Mouse (Mus musculus) gonadal fat pad, adult 2 months (tissue): ENCODE measurements around the gene Rnf40. TPM values are rescaled to one million over a fixed set of nuclear protein-coding genes. Genes with fewer than 3 reads are reported as not detected.
"Not testable (repeated sequence)": the region's sequence is repeated elsewhere in the genome, so short reads cannot be mapped to it uniquely, and the experiment has no call there.

Experiments used
- DNase-seq: peaks from one replicate; pipeline ENCODE4 v3.0.0-alpha.2; 2012; ENCODE audit warnings: low read depth
- polyA plus RNA-seq: library from polyadenylated mRNA; depleted of rRNA; stranded (reverse); fragments of >200 nt; gene quantifications from 2 replicates; pipeline ENCODE4 v1.2.3, GENCODE M21; 2012

Gene Rnf40
- polyA plus RNA-seq, 1 experiment: 29.2 TPM

DNA sequence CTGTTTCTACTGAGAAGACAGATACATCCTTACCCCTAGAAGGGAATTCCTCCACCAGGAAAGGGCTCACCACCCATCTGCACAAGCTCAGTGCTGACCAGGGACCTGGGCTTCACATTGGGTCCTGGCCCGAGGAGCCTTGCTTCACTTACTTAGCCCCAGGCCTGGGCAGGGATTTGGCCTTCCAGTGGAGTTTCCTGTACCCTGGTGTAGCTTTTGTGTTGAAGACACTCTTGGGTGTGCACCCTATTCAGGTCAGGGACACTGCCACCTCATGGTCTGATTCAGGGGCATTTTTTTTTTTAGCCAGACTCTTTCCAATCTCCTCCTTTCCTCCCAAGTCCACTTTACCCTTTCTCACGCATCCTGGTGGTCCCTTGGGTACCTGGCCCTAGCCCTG lies 14.3 kb downstream of the Rnf40 start:
- DNase-seq: no peak

DNA sequence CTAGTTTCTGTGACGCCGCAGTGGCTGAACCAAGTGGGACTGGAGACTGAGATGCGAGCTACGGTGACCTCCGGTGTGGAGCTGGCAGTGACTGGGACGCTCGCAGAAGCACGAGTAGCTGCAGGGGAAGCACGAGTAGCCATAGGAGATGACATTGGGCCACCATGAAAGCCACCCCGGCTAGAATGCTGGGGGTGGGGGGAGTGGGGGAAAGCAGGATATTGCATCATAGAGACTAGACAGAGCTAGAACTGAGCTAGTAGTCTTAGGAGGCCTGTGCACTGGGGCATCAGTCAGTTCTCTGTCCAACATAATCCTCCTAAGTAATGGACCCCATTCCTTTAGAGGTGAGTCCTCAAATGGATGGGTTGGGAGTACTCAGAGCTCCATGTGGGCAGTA lies 15.7 kb downstream of the Rnf40 start:
- no peak for DNase-seq

DNA sequence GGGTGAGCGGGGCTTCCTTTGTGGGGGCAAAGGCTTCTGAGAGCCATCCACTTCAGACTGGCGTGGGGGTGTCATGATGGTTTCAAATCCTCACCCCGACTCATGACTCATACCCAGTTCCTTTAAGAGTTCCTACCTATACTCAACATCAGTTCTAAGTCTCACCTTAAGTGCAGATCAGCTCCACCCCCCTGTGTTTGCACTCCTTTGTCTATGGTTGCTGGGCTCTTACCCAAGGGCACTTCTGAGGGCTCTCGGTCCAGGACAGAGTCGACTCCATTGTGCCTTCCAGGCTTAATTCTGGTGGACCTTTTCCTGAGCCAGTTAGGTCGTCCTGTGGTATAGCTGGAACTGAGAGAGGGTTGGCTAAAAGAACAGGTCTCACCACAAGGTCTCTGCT lies 18.6 kb downstream of the Rnf40 start:
- DNase-seq: no peak

DNA sequence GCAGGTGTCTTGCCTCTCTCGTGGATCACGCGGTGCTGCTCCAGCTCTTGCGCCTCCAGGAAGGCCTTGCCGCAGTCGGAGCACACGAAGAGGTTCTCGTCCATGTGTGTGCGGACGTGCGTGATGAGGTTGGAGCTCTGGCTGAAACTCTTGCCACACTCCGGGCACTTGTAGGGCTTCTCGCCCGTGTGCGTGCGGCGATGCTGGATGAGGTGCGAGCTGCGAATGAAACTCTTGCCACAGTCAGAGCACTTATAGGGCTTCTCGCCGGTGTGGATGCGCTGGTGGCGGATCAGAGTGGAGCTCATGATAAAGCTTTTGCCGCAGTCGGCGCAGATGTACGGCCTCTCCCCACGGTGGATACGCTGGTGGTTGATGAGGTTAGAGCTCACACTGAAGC lies 22.4 kb downstream of the Rnf40 start:
- DNase-seq: no peak

DNA sequence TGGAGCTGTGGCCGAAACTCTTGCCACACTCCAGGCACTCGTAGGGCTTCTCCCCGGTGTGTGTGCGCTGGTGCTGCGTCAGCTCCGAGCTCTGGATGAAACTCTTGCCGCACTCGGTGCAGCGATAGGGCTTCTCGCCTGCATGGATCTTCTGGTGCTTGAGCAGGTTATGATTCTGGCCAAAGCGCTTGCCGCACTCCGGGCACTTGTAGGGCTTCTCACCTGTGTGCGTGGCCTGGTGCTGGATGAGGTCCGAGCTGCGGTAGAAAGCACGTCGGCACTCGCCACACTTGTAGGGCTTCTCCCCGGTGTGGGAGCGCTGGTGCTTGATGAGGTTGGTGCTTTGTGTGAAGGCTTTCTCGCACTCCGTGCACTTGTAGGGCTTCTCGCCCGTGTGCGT lies 23.0 kb downstream of the Rnf40 start:
- no peak for DNase-seq

DNA sequence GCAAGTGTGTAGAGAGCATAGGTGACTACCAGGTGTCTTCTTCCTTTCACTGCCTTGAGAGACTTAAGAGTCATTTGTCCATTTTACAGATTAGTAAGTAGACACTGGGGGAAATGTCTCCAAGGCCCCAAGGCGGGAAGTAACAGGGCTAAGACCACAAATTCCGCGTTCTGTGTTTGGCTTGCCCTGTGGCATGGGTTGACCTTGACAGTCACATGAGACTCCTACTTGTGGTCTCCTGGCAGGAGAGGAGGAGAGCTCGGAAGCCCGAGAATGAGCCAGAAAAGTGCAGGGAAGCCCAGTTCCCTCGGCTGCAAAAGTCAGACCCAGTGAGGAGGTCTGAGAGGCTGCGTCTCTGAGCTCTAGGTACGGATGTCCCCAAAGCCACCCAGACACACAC lies 24.9 kb downstream of the Rnf40 start:
- DNase-seq: no peak

DNA sequence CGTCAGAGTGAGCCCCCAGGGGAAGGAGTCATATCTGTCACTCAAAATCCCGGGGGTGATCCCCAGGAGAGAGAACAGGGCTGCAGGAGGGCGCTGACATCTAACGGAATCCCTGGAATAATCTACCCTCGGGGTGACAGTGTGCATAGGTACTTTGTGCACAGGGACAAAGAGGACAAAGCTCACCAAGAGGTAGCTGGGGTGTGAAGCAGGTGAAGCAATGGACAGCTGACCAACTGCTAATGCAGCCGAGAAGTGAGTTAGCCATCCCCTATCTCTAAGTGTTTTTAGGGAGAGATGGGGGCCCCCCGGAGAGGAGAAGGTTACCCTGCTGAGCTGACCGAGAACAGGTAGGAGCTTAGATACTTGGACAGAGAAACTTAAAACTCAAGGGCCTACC lies 25.5 kb downstream of the Rnf40 start:
- no peak for DNase-seq

DNA sequence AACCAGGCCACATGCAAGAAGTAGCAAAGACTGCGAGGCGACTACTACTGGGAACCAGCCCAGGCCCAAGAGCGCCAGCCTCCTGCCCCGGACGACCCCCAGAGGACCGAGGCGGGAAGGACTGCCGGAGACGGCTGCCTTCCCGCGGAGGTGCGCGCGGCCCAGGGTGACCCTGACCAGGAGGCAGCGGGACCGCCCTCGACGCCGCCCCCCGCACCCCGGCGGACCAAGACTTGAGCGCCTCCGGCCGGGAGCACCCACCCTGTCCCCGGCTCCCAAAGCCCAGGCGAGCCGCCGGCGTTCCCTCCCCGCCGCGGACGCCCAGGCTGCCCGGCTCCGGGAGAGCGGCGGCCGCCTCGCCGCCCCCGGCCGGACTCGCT lies 25.9 kb downstream of the Rnf40 start:
- no peak for DNase-seq

DNA sequence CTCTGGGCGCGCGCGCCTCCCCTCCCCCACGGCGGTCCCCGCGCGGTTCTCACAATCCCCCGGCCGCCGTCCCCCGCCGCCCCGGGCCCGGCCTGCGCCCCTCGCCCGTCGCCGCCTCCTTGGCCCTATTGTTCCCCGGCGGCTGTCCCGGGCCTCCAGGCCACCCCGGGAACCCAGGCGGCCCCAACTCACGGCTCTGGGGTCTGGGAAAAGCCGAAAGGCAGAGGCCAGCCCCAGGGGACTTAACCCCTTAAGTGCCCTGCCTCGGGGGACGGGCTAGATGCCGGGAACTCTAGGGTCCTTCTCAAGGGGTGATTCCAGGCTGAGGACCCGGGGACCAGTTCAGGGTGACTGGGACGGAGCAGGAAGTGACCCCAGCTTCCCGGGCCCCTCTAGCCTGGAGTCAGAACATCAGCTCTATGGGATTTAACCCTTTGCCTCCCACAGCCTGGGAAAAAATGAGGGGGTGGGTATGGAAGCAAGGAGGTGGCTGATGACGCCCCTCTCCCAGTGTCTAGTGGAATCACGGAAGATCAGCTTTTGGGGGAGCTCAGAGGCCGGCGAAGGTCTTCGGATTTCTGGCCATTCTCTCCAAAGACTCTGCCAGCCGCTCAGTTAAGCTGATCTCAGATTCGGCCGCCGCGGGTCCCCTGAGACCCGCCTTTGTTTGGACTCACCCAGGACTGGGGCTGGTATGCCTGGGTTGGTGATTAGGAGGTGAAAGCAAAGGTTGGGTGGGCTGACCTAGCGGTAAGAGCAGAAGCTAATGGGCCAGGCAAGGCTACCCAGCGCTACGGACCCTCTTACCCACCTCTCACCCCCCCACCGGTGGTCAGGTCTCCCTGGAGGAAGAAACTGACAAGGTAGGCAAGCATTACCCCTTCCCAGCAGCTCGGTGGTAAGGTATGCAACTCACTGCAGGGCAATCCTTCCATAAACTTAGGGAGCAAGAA lies 26.6 kb downstream of the Rnf40 start, which contains the start of gene Zfp629:
Gene Zfp629, minus strand, starts transcription at position 907 of the 953 bp plus-strand sequence.
- no peak for DNase-seq

DNA sequence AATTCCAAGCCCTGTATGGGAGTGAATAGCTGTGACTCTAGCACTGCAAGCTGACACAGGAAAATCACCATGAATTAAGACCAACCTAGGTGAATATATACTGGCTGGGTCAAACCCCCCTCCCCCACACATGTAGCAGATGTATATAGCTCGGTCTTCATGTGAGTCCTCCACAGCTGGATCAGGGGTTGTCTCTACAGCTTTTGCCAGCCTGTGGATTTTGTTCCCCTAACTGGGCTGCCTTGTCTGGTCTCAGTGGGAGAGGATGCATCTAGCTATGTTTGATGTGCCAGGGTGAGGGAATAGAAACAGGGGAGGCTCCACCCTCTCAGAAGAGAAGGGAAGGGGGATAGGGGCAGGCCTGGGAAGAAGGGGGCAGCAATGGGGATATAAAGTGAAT lies 27.8 kb downstream of the Rnf40 start:
- no peak for DNase-seq

DNA sequence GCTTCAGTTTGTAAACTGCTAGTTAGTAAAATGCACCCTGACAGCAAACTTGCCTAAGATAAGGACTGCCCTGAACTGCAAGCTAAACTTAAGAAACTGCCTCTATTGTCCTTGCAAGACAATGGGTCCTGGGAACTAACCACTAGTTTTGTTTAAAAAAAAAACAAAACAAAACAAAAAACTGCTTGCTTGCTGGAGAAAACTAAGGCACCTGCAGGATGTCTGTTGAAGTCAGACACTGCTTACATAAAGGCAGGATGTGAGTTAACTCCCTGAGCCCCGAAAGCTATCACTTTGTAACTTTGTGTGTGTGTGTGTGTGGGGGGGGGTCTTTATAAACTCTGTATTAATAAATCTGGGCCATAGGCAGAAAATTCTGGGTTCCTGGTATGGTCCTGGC lies 28.3 kb downstream of the Rnf40 start:
- DNase-seq: no peak

DNA sequence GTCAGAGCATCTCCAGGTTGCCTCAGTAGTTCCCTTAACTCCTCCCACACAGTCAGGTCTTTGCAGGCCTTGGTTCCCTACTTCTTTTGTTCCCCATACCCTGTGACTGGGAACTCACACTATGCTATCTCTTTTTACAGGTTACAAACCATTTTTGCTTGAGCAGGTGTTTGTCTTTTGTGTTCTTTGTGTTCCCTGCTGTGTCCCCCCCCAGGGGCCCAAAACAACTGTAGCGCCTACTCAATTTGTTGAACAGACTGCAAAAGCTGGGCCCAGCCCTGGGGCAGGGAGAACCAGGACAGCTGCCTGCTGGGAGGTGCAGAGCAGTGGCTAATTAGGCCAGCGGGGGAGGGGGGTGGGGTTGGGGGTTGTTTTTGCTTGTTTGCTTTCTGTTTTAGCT lies 29.4 kb downstream of the Rnf40 start:
- DNase-seq: no peak

DNA sequence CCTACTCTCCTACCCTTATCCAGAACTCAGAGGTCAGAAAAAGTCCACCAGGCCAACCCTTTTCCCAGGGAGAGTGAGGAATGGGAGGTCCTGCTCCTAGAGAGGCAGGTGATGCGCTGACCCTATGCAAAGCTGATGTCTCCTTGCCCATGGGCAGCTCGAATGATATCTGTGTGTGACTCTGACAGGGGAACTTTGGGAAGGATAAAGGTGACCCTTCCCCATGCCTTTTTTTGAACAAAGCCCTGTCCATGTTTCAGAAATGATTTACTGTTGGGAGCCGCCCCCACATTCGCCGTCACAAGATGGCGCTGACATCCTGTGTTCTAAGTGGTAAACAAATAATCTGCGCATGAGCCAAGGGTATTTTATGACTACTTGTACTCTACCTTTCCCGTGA lies 29.8 kb downstream of the Rnf40 start:
- DNase-seq: not testable (repeated sequence)

DNA sequence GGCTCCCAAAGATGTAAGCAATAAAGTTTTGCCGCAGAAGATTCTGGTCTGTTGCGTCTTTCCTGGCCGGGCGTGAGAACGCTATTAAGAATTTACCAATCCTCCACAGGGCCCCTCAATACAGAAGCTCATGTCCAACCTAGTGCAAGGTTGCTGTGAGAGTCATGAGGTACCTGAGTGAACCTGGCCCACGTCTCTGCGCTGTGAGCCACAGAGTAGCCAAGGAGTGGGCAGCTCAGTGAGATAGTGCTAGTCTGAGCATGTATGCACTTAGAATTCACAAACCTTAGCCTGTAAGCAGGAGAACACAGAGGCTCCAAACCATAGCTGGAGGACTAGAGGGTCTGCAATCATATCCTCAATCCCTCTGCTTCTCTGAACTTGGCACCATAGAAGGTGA lies 37.5 kb downstream of the Rnf40 start:
- DNase-seq: no peak

DNA sequence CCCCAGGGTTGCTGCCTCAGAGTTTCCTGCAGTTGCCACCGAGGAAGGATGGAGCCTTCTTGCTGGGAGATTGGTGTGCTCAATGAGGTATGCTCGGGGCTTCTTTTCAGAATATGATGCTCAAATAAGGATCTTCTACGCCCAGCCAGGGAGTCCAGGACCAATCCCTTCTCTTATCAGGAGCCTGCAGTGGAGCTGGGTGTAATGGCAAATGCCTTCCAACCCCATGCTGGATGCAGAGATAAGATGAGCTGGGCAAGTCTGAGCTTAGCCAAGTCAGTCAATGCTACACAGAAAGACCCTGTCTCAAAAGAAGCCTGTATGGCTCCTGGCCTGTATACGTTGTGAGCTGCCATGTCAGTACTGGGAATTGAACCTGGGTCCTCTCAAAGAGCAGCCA lies 37.9 kb downstream of the Rnf40 start:
- no peak for DNase-seq

DNA sequence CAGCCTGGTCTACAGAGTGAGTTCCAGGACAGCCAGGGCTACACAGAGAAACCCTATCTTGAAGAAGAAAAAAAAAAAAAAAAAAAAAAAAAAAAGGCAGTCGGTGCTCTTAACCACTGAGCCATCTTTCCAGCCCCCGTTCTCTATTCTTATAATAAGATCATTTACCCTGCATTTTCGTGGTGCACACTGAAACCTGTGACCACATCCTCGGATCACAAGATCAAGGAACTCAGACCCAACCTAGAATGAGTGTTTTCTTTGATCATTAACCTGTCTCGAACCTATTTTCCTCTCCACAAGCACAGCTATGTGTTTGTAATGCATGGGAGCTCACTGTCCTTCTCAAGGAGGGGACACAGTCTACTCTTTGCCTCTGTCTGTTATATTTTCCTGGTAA lies 40.1 kb downstream of the Rnf40 start:
- DNase-seq: no peak

DNA sequence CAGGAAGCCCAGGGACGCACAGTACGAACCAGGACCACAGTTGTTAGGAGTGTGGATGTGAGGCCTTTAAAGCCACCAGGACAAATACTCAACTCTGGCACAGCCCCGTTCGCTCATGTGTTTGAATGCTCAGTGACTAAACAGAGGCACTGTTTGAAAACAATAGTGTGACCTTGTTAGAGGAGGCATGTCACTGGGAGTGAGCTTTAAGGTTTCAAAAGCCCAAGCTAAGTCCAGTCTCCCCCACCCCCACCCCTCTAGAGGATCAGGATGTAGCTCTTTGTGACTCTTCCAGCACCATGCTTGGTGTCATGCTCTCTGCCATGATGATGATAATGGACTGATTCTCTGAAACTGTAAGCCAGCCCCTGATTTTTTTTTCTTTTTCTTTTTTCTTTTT lies 42.8 kb downstream of the Rnf40 start:
- no peak for DNase-seq

DNA sequence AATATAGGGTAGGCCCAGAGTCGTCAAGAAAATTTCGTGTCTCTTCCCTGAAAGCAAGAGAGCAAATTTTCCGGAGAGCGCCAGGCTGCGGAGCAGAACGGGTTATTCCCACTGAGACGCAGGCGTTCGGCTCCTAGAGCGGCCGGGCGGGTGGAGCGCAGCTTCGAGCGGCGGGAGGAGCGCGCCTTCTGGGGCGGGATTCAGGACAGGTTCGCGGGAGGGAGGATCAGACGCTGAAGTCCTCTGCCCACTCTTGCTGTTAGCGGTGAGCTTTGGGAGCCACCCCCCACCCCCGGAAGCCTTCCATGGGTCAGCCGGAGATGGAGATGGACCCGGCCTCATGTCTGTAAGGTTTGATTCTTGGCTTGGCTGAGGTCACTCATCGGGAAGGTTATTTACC lies 48.4 kb downstream of the Rnf40 start:
- no peak for DNase-seq

DNA sequence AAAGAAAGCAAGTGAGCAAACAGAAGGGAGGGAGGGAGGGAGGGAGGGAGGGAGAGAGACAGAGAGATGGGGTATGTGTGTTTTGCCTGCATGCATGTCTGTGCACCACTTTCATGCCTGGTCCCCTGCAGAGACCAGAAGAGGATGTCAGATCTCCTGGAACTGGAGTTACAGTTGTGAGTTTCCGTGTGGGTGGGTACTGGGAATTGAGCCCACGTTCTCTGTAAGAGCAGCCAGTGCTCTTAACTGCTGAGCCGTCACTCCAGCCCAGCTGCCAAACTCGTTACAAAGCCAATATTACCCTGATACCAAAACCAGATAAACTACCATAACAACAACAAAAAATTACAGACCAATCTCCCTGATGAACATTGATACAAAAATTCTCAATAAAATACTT lies 52.7 kb downstream of the Rnf40 start:
- DNase-seq: peak; percentile 61

DNA sequence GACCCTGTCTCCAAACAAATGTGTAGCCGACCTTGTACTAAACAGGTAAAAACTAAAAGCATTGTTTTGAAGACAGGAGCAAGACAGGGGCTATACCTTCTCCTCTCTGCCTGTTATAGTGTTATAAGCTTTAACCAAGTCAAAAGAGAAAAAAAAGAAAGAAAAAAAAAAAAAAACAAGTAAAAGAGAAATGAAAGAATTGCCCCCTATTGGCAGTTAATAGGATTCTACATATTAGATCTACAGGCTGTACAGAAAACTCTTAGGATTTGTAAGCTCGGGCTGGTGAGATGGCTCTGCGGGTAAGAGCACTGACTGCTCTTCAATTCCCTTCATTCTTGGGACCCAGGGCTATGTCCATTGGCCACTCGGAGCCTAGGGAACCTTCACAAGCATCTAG lies 53.7 kb downstream of the Rnf40 start:
- DNase-seq: no peak

DNA sequence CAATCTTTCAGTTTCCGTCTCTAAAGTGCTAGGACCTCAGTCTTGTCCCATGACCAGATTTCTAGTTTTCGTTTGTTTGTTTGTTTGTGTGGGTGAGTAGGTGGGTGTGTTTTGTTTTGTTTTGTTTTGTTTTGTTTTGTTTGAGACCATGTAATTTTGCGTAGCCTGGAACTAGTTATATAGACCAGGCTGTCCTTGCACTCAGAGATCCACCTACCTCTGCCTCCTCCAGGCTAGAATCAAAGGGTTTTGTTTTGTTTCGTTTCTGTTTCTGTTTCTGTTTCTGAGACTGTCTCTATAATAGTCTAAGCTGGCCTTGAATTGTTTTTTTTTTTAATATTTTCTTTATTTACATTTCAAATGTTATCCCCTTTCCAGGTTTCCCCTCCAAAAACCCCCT lies 57.8 kb downstream of the Rnf40 start:
- DNase-seq: no peak

DNA sequence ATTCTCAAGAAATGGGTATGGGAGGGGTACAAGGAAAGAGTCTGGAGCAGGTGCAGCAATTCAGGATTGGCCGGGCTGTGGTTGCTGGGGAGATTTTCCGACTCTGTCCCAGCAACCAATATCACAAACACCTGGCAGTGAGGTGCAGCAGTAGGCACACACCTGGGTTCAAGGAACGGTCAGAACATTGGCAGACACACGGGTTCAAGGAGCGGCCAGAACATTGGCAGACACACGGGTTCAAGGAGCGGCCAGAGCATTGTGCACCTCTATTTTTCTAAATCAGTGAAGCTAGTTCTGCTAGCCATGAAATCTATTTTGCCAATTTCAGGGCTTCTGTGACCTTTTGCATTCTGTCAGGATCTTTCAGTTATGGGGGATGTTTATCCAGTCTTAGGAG lies 59.0 kb downstream of the Rnf40 start:
- not testable (repeated sequence) for DNase-seq

DNA sequence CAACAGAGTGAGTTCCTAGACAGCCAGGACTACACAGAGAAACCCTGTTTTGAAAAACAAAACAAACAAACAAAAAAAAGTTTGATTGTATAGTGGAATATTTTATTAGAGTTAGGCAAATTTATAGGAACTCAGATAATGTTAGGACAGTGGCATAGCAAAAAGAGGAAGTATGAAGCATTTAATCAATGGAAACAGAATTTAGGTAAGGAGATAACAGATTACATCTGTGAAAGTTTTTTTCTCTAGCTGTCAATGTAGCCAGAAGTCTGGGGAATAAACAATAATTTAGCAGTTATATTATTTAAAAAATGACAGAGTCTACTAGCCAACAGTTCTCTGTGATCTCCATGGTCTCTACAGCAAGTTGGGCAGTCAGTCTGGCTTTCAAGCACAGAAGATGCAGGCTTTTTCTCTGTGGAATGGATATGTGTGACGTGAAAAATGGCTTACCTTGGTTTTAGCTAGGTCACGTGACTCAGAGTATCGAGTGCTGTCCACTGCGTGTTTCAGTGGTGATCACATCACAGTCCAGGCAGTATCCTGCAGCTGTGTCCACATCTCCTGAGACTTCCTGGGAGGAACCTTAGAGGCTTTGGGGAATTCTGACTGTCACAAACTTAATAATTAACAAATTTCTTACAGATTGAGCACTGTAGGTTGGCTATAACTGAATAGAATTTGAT lies 60.1 kb downstream of the Rnf40 start:
- no peak for DNase-seq
